Mouse (Mus musculus): Measurements from ENCODE around the gene Cbl.
A peak's percentile ranks its signal among the peaks of the same experiment; 100 is the strongest.
"Not testable (repeated sequence)": the region's sequence is repeated elsewhere in the genome, so short reads cannot be mapped to it uniquely, and the experiment has no call there.

The Cbl gene

DNA sequence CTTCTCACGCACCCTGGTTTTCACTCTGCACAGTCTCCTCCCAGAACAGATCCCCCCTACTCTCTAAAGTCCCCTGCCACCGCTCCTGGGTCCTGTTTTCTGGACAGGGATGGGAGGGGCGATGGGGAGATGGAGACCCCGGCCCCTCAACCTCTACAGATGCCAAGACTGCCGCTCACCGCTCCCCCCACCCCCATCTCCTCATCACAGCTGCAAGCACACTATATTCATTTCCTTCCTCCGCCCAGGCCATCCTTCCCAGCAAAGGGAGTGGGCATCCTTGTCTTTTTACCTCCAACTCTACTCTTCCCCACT, 102.6 kb downstream of the Cbl start:
- DNase-seq (ENCODE audit: low read depth in 1 of 2, low spot score in 2 of 2), result no peak

DNA sequence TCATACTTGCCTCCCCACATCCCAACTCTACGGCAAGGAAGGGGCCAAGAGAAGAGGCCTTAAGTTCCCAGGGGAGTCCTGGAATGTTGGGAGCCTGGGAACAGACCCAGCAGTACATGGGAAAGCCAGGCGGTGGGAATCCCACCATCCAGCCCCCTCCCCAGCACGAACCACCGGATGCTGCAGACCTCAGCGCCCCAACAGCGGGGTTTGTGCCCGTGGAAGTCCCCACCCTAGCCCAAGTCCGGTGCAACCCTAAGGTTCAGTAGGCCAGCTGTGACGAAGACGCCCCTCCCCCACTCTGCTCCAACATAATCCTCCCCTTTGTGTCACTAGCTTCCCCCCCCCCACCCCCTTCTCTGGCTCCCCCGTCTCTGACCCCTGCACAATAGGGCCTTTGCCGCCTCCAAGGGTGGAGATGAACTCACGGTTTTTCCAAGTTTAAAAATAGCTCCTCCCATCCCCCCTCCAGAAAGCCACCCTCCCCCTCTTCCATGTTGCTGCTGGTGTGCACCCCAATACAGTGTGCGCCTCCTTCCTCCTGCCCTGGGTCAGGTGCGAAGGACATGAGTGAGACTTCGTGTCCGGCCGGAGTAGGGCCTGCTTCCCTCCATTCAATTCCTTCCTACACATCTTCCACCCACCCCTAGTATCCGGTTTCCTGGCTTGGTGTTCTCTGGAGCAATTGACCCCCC, 103.1 kb downstream of the Cbl start:
- DNase-seq (ENCODE audit: low read depth in 1 of 2, low spot score in 2 of 2), result no peak

DNA sequence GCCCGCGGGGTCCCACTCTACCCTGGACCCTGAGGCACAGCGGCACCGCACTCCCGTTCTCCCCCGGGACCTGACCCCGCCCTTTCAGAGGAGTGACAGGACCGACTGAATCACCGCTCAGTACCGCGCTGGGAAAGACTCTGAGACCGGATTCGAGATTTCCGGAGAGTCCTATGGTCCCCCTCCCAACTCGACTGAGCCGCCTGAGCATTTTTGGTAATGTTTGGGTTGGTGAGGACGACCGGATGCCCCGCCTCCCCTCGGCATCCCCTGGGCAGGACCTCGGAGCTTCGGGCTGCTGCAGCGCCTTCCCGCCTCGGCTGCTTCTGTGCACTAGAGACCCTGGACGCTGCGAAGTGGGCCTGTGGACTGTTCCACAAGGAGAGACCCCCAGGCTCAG, 103.8 kb downstream of the Cbl start:
- DNase-seq (ENCODE audit: low read depth in 1 of 2, low spot score in 2 of 2), result no peak

DNA sequence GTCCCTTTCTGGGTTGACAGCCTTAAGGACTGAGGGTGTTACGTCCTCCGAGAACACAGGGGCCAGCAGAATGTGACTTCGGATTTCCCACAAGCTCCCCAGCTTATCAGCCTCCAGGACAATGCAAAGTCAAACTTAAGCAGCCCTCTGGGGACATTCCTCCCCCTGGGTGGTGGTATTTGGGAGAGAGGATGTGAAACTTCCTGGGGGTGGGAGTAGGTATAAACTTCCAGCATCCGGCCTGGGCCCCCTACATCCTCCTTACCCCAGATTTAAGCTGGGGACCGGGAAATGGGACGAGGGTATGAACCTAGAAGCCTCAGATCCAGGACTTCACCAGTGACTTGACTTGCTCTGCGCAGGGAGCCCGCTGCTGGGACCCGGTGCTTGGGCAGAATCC, 104.2 kb downstream of the Cbl start:
- no peak for DNase-seq (ENCODE audit: low read depth in 1 of 2, low spot score in 2 of 2)

GRCm38 (mm10) chr9:44127351-44127801, 106.5 kb downstream of the Cbl start:
- no peak for DNase-seq (ENCODE audit: low read depth in 1 of 2, low spot score in 2 of 2)

DNA sequence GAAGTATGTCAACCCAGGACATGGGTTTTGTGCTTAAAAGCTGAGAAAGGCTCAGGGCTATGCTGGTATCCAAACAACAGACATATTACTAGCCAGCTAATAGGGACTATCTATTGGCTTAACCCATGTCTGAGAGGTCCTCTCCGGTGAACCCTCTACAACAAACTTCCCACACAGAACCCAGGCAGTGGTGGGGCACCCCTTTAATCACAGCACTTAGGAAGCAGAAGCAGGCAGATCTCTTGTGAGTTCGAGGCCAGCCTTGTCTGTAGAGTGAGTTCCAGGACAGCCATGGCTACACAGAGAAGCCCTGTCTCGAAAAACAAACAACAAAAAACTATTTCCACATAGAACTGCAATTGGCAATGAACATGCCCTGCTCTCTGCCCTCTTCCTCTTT, 107.1 kb downstream of the Cbl start:
- no peak for DNase-seq (ENCODE audit: low read depth in 1 of 2, low spot score in 2 of 2)

GRCm38 (mm10) chr9:44125546-44126428, 108.1 kb downstream of the Cbl start:
- DNase-seq (ENCODE audit: low read depth in 1 of 2, low spot score in 2 of 2), result peak in 1 of 2 experiments; percentile 61

GRCm38 (mm10) chr9:44125026-44125425, 108.8 kb downstream of the Cbl start:
- no peak for DNase-seq (ENCODE audit: low read depth in 1 of 2, low spot score in 2 of 2)

DNA sequence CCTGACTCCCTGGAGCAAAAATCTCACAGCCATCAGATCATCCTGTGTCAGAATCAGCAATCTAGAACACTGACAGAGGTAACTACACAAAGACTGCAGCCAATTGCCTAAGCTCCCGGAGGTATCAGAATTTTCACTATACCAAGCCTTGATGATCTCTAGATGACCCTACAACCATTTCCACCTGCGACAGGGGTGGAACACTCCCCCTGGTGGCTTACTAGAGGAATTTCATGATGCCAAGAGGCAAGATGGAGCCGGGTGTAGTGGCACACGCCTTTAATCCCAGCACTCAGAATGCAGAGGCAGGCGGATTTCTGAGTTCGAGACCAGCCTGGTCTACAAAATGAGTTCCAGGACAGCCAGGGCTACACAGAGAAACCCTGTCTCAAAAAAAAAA, 109.5 kb downstream of the Cbl start:
- DNase-seq (ENCODE audit: low read depth in 1 of 2, low spot score in 2 of 2), result no peak

GRCm38 (mm10) chr9:44119948-44120465, 113.8 kb downstream of the Cbl start:
- no peak for DNase-seq (ENCODE audit: low read depth in 1 of 2, low spot score in 2 of 2)

DNA sequence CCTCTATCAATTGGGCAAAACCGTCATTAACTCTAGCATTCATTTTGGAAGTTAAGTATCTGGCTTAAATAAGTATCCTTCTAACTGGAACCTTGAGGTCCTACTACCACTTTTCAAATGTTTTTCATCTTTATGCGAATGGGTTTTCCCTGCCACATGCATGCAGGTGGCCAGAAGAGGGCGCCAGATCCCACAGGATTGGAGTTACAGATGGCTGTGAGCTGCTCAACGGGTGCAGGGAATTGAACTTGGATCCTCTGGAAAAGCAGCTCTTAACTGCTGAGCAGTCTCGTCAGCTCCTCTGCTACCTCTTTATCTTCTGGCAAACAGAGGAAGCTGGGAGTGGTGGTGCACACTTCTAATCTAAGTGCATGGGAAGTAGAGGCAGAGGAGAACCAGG, 114.8 kb downstream of the Cbl start:
- no peak for DNase-seq (ENCODE audit: low read depth in 1 of 2, low spot score in 2 of 2)

GRCm38 (mm10) chr9:44116182-44116581, 117.7 kb downstream of the Cbl start:
- DNase-seq (ENCODE audit: low read depth in 1 of 2, low spot score in 2 of 2), result no peak

GRCm38 (mm10) chr9:44115599-44115998, 118.2 kb downstream of the Cbl start:
- DNase-seq (ENCODE audit: low read depth in 1 of 2, low spot score in 2 of 2), result no peak

DNA sequence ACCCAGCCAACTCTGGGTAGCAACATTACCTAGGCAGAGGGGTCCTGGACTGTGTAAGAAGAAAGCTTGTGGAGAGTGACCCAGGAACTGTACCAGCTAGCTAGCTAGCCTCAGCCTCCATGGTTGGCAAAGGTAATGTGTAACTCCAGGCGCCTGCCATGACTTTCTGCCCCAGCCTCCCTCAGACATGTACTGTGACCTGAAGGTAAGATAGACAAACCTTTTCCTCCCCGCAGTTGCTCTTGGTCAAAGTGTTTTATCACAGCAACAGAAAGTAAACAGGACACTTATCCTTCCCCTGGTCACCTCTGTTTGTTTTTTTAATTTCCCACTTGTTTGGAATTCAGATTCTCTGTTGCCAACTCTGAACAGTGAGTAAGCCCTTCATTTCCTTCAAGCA, 119.4 kb downstream of the Cbl start:
- DNase-seq (ENCODE audit: low read depth in 1 of 2, low spot score in 2 of 2), result no peak

GRCm38 (mm10) chr9:44113105-44113789, 120.6 kb downstream of the Cbl start, which contains the start of the genes Gm49380 and Rnf26:
Gene Gm49380 (minus strand): TSS chr9:44113500.
Gene Rnf26 (minus strand): TSS chr9:44113517.
- peak; percentile 88 to 89 for DNase-seq (ENCODE audit: low read depth in 1 of 2, low spot score in 2 of 2)

GRCm38 (mm10) chr9:44111909-44112308, 121.9 kb downstream of the Cbl start:
- DNase-seq (ENCODE audit: low read depth in 1 of 2, low spot score in 2 of 2), result not testable (repeated sequence)

DNA sequence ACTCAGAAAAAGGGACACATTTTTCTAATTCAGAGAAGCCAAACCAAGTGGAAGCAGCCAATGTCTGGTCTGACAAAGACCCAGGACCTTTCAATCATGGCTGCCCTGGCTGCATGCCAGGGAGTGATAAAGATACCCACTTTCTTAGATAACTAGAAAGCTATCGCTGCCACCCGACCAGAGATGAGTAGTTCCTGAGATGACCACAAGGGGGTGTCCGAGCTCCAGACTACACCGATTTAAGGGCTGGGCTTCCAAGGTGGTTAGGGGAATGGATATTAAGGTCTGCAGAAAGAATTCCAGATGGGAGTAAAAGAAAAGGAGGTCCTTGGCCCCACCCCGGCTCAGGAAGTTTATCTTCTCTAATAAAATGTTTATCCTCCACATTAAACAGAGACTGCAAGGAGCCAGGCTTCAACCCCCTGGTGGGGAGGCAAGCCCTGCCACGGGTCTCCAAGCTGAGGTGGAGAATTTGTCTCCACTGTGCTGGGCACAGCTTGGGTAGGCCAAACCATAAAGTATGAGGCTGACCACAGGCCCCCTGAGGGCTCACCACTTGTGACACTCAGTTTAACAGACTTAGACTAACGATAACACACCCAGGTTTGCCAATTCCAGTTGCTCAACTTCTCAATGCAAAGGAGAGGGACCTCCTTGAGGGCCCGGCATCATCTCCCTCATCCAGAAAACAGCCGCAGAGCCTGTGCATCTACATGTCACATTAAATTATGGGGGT, 124.3 kb downstream of the Cbl start:
- peak in 1 of 2 experiments; percentile 58 for DNase-seq (ENCODE audit: low read depth in 1 of 2, low spot score in 2 of 2)

DNA sequence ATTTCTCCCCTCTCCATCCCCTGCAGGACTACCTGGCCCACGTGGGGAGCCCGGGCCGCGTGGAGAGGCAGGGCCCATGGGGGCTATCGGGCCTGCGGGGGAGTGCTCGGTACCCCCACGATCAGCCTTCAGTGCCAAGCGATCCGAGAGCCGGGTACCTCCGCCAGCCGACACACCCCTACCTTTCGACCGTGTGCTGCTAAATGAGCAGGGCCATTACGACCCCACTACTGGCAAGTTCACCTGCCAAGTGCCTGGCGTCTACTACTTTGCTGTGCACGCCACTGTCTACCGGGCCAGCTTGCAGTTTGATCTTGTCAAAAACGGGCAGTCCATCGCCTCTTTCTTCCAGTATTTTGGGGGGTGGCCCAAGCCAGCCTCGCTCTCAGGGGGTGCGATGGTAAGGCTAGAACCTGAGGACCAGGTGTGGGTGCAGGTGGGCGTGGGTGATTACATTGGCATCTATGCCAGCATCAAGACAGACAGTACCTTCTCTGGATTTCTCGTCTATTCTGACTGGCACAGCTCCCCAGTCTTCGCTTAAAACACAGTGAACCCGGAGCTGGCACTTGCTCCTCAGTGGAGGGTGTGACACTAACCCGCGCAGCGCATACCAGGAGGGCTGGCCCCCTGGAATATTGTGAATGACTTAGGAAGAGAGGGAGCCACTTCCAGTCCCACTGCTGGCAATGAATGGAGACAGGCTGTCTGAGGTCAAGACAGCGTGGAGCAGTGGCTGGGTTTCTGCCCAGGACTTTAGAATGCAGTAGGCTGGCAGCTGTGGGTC, 125.4 kb downstream of the Cbl start:
- no peak for DNase-seq (ENCODE audit: low read depth in 1 of 2, low spot score in 2 of 2)

- no peak for DNase-seq (ENCODE audit: low read depth in 1 of 2, low spot score in 2 of 2)
These were observed 126.2 kb downstream of the Cbl start for GRCm38 (mm10) chr9:44107557-44108179.

- DNase-seq (ENCODE audit: low read depth in 1 of 2, low spot score in 2 of 2), result no peak
These were observed 126.7 kb downstream of the Cbl start, which contains the start of gene C1qtnf5 for GRCm38 (mm10) chr9:44107110-44107509. Gene C1qtnf5 (plus strand): TSS chr9:44107245.

Data from monocyte, adult 2 months (primary cell).